Mouse (Mus musculus) heart, embryonic 11.5 days (tissue): ENCODE measurements around the gene Ndufs1. TPM values are rescaled to one million over a fixed set of nuclear protein-coding genes. Genes with fewer than 3 reads are reported as not detected.

Source experiments
- ATAC-seq: fragments of 200-750 bp; cut with Nextera tagmentation; replicated peaks from 2 replicates; pipeline ENCODE4 v1.8.0; 2017; ENCODE audit warnings: moderate library complexity; ENCODE audit not compliant: insufficient number of reproducible peaks, low FRiP score, low TSS enrichment
- H3K27ac ChIP-seq: fragments of 300-500 bp; sonication (generic); 2 replicates; pipeline ENCODE4 v1.5.1; 2014; ENCODE audit warnings: mild to moderate bottlenecking, low read depth, low read length
- H3K27me3 ChIP-seq: fragments of 300-500 bp; sonication (generic); 2 replicates; pipeline ENCODE4 v1.6.1; 2014; ENCODE audit warnings: mild to moderate bottlenecking, low read length, mixed read lengths; ENCODE audit not compliant: control insufficient read depth, insufficient read depth
- H3K36me3 ChIP-seq: fragments of 300-500 bp; sonication (generic); 2 replicates; pipeline ENCODE4 v1.6.1; 2014; ENCODE audit warnings: mild to moderate bottlenecking, low read length, moderate library complexity, mixed read lengths; ENCODE audit not compliant: control insufficient read depth, insufficient read depth
- H3K4me1 ChIP-seq: fragments of 300-500 bp; sonication (generic); 2 replicates; pipeline ENCODE4 v1.6.1; 2014; ENCODE audit warnings: low read length; ENCODE audit not compliant: control insufficient read depth, insufficient read depth
- H3K4me2 ChIP-seq: fragments of 300-500 bp; sonication (generic); 2 replicates; pipeline ENCODE4 v1.6.1; 2014; ENCODE audit warnings: mild to moderate bottlenecking, moderate library complexity
- H3K4me3 ChIP-seq: fragments of 300-500 bp; sonication (generic); 2 replicates; pipeline ENCODE4 v1.5.1; 2014; ENCODE audit warnings: low read depth, low read length
- H3K9ac ChIP-seq: fragments of 300-500 bp; sonication (generic); 2 replicates; pipeline ENCODE4 v1.6.1; 2014; ENCODE audit warnings: mild to moderate bottlenecking, low read depth, low read length, moderate library complexity
- H3K9me3 ChIP-seq: fragments of 300-500 bp; sonication (generic); replicated peaks from 2 replicates; pipeline ENCODE4 v1.6.1; 2016; ENCODE audit warnings: low read length; ENCODE audit not compliant: control insufficient read depth
- WGBS: fragments of 180-500 bp; shearing (Covaris S2); extraction: QIAGEN DNeasy Blood & Tissue Kit; methylation state at CpG from one replicate; pipeline ENCODE4 v1.1.7; 2014; ENCODE audit not compliant: insufficient replicate concordance; 5-methylcytosine and 5-hydroxymethylcytosine counted together
- polyA plus RNA-seq: library from polyadenylated mRNA; unstranded; fragments of >200 nt; fragmentation: Nextera tagmentation; extraction: Ambion mirVana; gene quantifications from 2 replicates; pipeline ENCODE4 v1.2.1, GENCODE M21; 2014

Ndufs1 gene
- polyA plus RNA-seq: 285 and 339 TPM in 2 replicates

GRCm38 (mm10) chr1:63176604-63177421 is at the start of gene Ndufs1, which contains the start of gene Eef1b2:
TSS of gene Ndufs1 (minus strand) at chr1:63176833.
TSS of gene Eef1b2 (plus strand) at chr1:63176825.
- no peaks in the 10 kb centered on the region for H3K9me3 ChIP-seq
- H3K4me1 ChIP-seq: peaks cover 20% of the 10 kb centered on the region
- H3K9ac ChIP-seq: peak within 1 kb of the TSS; percentile 98
- peak within 1 kb of the TSS; percentile 96 for H3K4me3 ChIP-seq
- peak within 1 kb of the TSS; percentile 84 for H3K4me2 ChIP-seq
- H3K27ac ChIP-seq: peak within 1 kb of the TSS; percentile 89
- no peaks in the 10 kb centered on the region for H3K27me3 ChIP-seq
- WGBS: under 1% methylated on average over 72 of the region's 72 CpGs
- H3K36me3 ChIP-seq: peaks cover 17% of the 10 kb centered on the region; the same call in 1 of the 2 replicates
- ATAC-seq: peak; percentile 86

GRCm38 (mm10) chr1:63225890-63226289 is 49.3 kb upstream of the Ndufs1 start:
- H3K4me2 ChIP-seq: peak overlapping the region; percentile 32; the same call in 1 of the 2 replicates
- ATAC-seq: peak; percentile 72

GRCm38 (mm10) chr1:63225009-63225408 is 48.4 kb upstream of the Ndufs1 start:
- H3K36me3 ChIP-seq: no peaks in the 10 kb centered on the region
- H3K4me2 ChIP-seq: no peak overlapping the region
- H3K27me3 ChIP-seq: no peaks in the 10 kb centered on the region
- 30% methylated on average over 4 of the region's 4 CpGs for WGBS
- no peak overlapping the region for H3K9ac ChIP-seq
- ATAC-seq: no peak
- H3K9me3 ChIP-seq: no peaks in the 10 kb centered on the region
- peaks cover 7% of the 10 kb centered on the region; the same call in 1 of the 2 replicates for H3K4me1 ChIP-seq
- H3K27ac ChIP-seq: no peak overlapping the region
- H3K4me3 ChIP-seq: no peak overlapping the region

More at GRCm38 (mm10) chr1:63225890-63226289, 49.3 kb upstream of the Ndufs1 start:
- no peak overlapping the region for H3K27ac ChIP-seq
- no peak overlapping the region for H3K4me3 ChIP-seq
- H3K9ac ChIP-seq: no peak overlapping the region
- H3K4me1 ChIP-seq: peaks cover 7% of the 10 kb centered on the region; the same call in 1 of the 2 replicates
- H3K36me3 ChIP-seq: no peaks in the 10 kb centered on the region
- 4% methylated on average over 7 of the region's 7 CpGs for WGBS
- H3K27me3 ChIP-seq: no peaks in the 10 kb centered on the region
- H3K9me3 ChIP-seq: no peaks in the 10 kb centered on the region

GRCm38 (mm10) chr1:63219277-63219676 is 42.6 kb upstream of the Ndufs1 start:
- Histone ChIP-seq H3K9ac (no peak overlapping the region), H3K4me2 (no peak overlapping the region), H3K27ac (no peak overlapping the region), H3K4me3 (no peak overlapping the region), H3K9me3 (no peaks in the 10 kb centered on the region), H3K36me3 (no peaks in the 10 kb centered on the region), H3K4me1 (peaks cover 3% of the 10 kb centered on the region; the same call in 1 of the 2 replicates), H3K27me3 (no peaks in the 10 kb centered on the region)
- no peak for ATAC-seq
- 91% methylated on average over 4 of the region's 4 CpGs for WGBS

- 44% methylated on average over 7 of the region's 7 CpGs for WGBS
- Histone ChIP-seq H3K36me3 (no peaks in the 10 kb centered on the region), H3K9ac (no peak overlapping the region), H3K4me3 (no peak overlapping the region), H3K4me1 (peaks cover 6% of the 10 kb centered on the region; the same call in 1 of the 2 replicates), H3K9me3 (no peaks in the 10 kb centered on the region), H3K27ac (no peak overlapping the region), H3K4me2 (no peak overlapping the region), H3K27me3 (no peaks in the 10 kb centered on the region)
- ATAC-seq: no peak
Measured at GRCm38 (mm10) chr1:63214631-63215030, 38.0 kb upstream of the Ndufs1 start.

GRCm38 (mm10) chr1:63214271-63214558 is 37.6 kb upstream of the Ndufs1 start, which contains the start of gene Gpr1:
TSS of gene Gpr1 (minus strand) at chr1:63214543.
- Histone ChIP-seq H3K9ac (peak within 1 kb of the TSS; percentile 34; the same call in 1 of the 2 replicates), H3K4me2 (peak within 1 kb of the TSS; percentile 52), H3K27ac (no peak within 1 kb of the TSS), H3K36me3 (no peaks in the 10 kb centered on the region), H3K4me3 (peak within 1 kb of the TSS; percentile 16; the same call in 1 of the 2 replicates), H3K27me3 (no peaks in the 10 kb centered on the region), H3K4me1 (peaks cover 6% of the 10 kb centered on the region; the same call in 1 of the 2 replicates), H3K9me3 (no peaks in the 10 kb centered on the region)
- no peak for ATAC-seq
- WGBS: 32% methylated on average over 3 of the region's 3 CpGs

- Histone ChIP-seq H3K4me1 (peaks cover 6% of the 10 kb centered on the region; the same call in 1 of the 2 replicates), H3K4me2 (peak overlapping the region; percentile 52), H3K9me3 (no peaks in the 10 kb centered on the region), H3K4me3 (peak overlapping the region; percentile 16; the same call in 1 of the 2 replicates), H3K27me3 (no peaks in the 10 kb centered on the region), H3K36me3 (no peaks in the 10 kb centered on the region), H3K9ac (peak overlapping the region; percentile 34; the same call in 1 of the 2 replicates), H3K27ac (no peak overlapping the region)
- ATAC-seq: no peak
- WGBS: 19% methylated on average over 22 of the region's 22 CpGs
Measured at GRCm38 (mm10) chr1:63213478-63214270, 37.0 kb upstream of the Ndufs1 start.

- no peak for ATAC-seq
- peaks cover 6% of the 10 kb centered on the region; the same call in 1 of the 2 replicates for H3K4me1 ChIP-seq
- no peak overlapping the region for H3K4me2 ChIP-seq
- no peak overlapping the region for H3K27ac ChIP-seq
- 35% methylated on average over 6 of the region's 6 CpGs for WGBS
- no peak overlapping the region for H3K4me3 ChIP-seq
- no peak overlapping the region for H3K9ac ChIP-seq
- no peaks in the 10 kb centered on the region for H3K36me3 ChIP-seq
- H3K27me3 ChIP-seq: no peaks in the 10 kb centered on the region
- no peaks in the 10 kb centered on the region for H3K9me3 ChIP-seq
Measured at GRCm38 (mm10) chr1:63209861-63210529, 33.4 kb upstream of the Ndufs1 start.
